Mouse (Mus musculus): ENCODE results near the gene Phactr3. TPM values are rescaled to one million over a fixed set of nuclear protein-coding genes. Genes with fewer than 3 reads are reported as not detected.

The Phactr3 gene
- polyA plus RNA-seq, 1 experiment from 2014 or later, result 6.6 TPM

GRCm38 (mm10) chr2:178304188-178304529 lies 185.4 kb downstream of the Phactr3 start:
- WGBS, result 43% methylated on average over 1 of the region's 1 CpGs
- Histone ChIP-seq H3K4me2 (ENCODE audit: low read depth, low read length) (no peak overlapping the region), H3K27ac (ENCODE audit: low read length) (no peak overlapping the region), H3K4me1 (ENCODE audit: control insufficient read depth, insufficient read depth, low read length) (no peaks in the 10 kb centered on the region), H3K4me3 (ENCODE audit: low read length) (no peak overlapping the region), H3K27me3 (ENCODE audit: control insufficient read depth, insufficient read depth, low read length) (no peaks in the 10 kb centered on the region), H3K9ac (ENCODE audit: low read length) (no peak overlapping the region), H3K36me3 (ENCODE audit: control insufficient read depth, insufficient read depth) (no peaks in the 10 kb centered on the region), H3K9me3 (replicated peaks; ENCODE audit: control insufficient read depth, low read length) (no peaks in the 10 kb centered on the region)
- no peak for ATAC-seq (replicated peaks; ENCODE audit: extremely low read depth, insufficient read depth, low FRiP score)

DNA sequence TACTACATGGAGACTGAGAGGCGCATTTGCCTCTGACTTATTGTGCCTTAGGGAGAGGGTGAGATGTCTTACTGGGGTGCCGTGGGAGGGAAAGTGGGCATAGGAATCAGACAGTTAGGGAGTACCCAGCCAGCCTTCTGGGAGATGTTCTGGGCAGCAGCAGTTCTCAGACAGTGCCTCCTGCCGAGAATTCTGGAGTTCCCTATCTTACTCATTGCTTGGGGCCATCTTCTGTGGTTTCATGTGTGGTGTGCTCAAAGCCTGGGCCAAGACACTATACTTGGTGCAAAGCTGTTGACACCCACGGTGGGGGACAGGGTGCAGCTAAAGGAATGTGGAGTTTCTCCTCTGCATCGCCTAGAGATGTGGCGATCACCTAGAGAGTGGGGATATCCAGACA lies 185.9 kb downstream of the Phactr3 start:
- ATAC-seq (replicated peaks; ENCODE audit: extremely low read depth, insufficient read depth, low FRiP score), result no peak
- WGBS, result 59% methylated on average over 6 of the region's 6 CpGs
- Histone ChIP-seq H3K36me3 (ENCODE audit: control insufficient read depth, insufficient read depth) (no peaks in the 10 kb centered on the region), H3K4me3 (ENCODE audit: low read length) (no peak overlapping the region), H3K4me1 (ENCODE audit: control insufficient read depth, insufficient read depth, low read length) (no peaks in the 10 kb centered on the region), H3K9ac (ENCODE audit: low read length) (no peak overlapping the region), H3K27me3 (ENCODE audit: control insufficient read depth, insufficient read depth, low read length) (no peaks in the 10 kb centered on the region), H3K4me2 (ENCODE audit: low read depth, low read length) (no peak overlapping the region), H3K9me3 (replicated peaks; ENCODE audit: control insufficient read depth, low read length) (no peaks in the 10 kb centered on the region), H3K27ac (ENCODE audit: low read length) (no peak overlapping the region)

DNA sequence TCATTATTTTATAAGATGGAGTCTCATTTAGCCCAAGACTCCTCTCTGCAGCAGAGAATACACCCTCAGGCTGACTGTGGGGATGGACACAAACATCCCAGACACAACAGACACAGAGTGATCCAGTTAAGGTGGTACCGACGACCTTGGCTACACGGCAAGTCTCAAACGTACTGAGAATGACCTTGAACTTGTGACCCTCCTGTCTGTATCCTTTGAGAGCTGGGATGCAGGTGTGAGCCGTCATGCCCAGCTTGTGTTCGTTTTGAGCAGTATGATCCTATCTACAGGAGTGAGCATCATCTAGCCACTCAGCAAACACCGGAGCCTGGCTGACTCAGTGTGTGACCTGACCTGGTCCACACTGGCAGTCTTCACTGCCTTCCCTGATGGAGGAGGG lies 194.8 kb downstream of the Phactr3 start:
- H3K36me3 ChIP-seq (ENCODE audit: control insufficient read depth, insufficient read depth), result no peaks in the 10 kb centered on the region

DNA sequence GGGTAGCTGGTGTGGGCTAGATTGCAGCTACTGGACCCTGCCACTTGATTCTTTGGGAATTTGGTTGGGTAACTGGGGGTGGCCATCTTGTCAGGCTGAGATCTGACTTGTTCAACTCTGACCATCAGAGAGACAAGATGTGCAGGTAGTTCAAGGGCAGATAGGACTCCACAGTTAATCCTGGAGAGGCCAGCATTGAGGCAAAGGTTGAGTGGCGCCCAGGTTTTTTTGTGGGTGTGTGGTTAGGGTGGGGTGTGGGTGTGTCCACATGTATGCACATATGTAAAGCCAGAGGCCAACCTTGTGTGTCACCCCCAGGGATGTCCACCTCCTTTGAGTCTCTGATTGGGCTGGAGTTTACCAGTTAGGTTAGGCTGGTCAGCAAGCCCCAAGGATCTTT lies 197.5 kb downstream of the Phactr3 start:
- ATAC-seq (replicated peaks; ENCODE audit: extremely low read depth, insufficient read depth, low FRiP score), result no peak
- H3K36me3 ChIP-seq (ENCODE audit: control insufficient read depth, insufficient read depth), result no peaks in the 10 kb centered on the region
- H3K27ac ChIP-seq (ENCODE audit: low read length), result no peak overlapping the region
- no peaks in the 10 kb centered on the region for H3K27me3 ChIP-seq (ENCODE audit: control insufficient read depth, insufficient read depth, low read length)
- H3K4me1 ChIP-seq (ENCODE audit: control insufficient read depth, insufficient read depth, low read length), result no peaks in the 10 kb centered on the region
- 56% methylated on average over 1 of the region's 1 CpGs for WGBS
- no peaks in the 10 kb centered on the region for H3K9me3 ChIP-seq (replicated peaks; ENCODE audit: control insufficient read depth, low read length)
- H3K4me2 ChIP-seq (ENCODE audit: low read depth, low read length), result no peak overlapping the region
- H3K4me3 ChIP-seq (ENCODE audit: low read length), result no peak overlapping the region
- H3K9ac ChIP-seq (ENCODE audit: low read length), result no peak overlapping the region

More for the DNA sequence above, 194.8 kb downstream of the Phactr3 start:
- Histone ChIP-seq H3K4me3 (ENCODE audit: low read length) (no peak overlapping the region), H3K4me1 (ENCODE audit: control insufficient read depth, insufficient read depth, low read length) (no peaks in the 10 kb centered on the region), H3K27ac (ENCODE audit: low read length) (no peak overlapping the region), H3K27me3 (ENCODE audit: control insufficient read depth, insufficient read depth, low read length) (no peaks in the 10 kb centered on the region), H3K9me3 (replicated peaks; ENCODE audit: control insufficient read depth, low read length) (no peaks in the 10 kb centered on the region), H3K4me2 (ENCODE audit: low read depth, low read length) (no peak overlapping the region), H3K9ac (ENCODE audit: low read length) (no peak overlapping the region)
- ATAC-seq (replicated peaks; ENCODE audit: extremely low read depth, insufficient read depth, low FRiP score), result no peak
- 64% methylated on average over 7 of the region's 7 CpGs for WGBS

DNA sequence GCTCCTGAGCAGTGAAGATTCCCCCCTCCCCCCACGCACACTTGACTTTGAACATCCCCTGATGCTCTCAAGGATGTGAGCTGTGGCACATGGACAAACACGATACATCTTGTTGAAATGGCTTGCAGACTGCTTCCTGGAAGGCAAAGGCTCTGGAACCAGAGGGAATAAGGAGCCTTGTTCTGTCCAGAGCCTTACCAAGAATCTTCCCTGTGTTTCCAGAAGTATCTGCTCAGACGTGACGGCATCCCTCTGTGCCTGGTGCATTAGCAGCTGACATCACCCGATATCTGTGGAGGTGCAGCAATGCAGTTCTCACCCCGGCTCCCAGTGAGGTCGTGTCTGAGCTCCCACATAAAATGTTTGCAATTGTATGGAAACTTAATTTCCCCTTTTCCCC lies 201.0 kb downstream of the Phactr3 start:
- H3K4me2 ChIP-seq (ENCODE audit: low read depth, low read length), result no peak overlapping the region
- H3K36me3 ChIP-seq (ENCODE audit: control insufficient read depth, insufficient read depth), result no peaks in the 10 kb centered on the region
- H3K27me3 ChIP-seq (ENCODE audit: control insufficient read depth, insufficient read depth, low read length), result no peaks in the 10 kb centered on the region
- no peak overlapping the region for H3K4me3 ChIP-seq (ENCODE audit: low read length)
- no peak overlapping the region for H3K9ac ChIP-seq (ENCODE audit: low read length)
- ATAC-seq (replicated peaks; ENCODE audit: extremely low read depth, insufficient read depth, low FRiP score), result no peak
- H3K27ac ChIP-seq (ENCODE audit: low read length), result no peak overlapping the region
- 61% methylated on average over 7 of the region's 7 CpGs for WGBS
- H3K9me3 ChIP-seq (replicated peaks; ENCODE audit: control insufficient read depth, low read length), result no peaks in the 10 kb centered on the region
- H3K4me1 ChIP-seq (ENCODE audit: control insufficient read depth, insufficient read depth, low read length), result no peaks in the 10 kb centered on the region

DNA sequence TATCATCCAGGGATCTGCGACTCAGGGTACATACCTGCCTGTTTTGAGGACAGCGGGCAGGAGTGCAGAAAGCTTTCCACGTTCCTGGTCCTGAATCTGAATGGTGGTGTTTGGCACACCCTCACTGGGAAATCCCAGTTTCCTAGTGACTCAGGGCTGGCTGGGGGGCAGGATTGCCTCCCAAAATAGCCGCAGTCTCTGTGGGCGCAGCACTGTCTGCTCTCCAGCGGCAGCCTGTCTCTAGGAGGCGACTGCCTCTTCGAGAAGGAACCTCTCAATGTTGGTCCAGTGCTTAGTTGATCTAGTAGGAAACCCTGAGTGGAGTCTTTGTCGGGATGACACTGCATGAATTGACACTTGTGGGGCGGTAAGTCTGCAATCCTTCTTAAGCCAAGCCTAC lies 202.5 kb downstream of the Phactr3 start:
- no peaks in the 10 kb centered on the region for H3K4me1 ChIP-seq (ENCODE audit: control insufficient read depth, insufficient read depth, low read length)
- H3K4me3 ChIP-seq (ENCODE audit: low read length), result no peak overlapping the region
- no peak overlapping the region for H3K9ac ChIP-seq (ENCODE audit: low read length)
- H3K27ac ChIP-seq (ENCODE audit: low read length), result no peak overlapping the region
- no peak overlapping the region for H3K4me2 ChIP-seq (ENCODE audit: low read depth, low read length)
- no peaks in the 10 kb centered on the region for H3K27me3 ChIP-seq (ENCODE audit: control insufficient read depth, insufficient read depth, low read length)
- ATAC-seq (replicated peaks; ENCODE audit: extremely low read depth, insufficient read depth, low FRiP score), result no peak
- 61% methylated on average over 10 of the region's 10 CpGs for WGBS
- no peaks in the 10 kb centered on the region for H3K36me3 ChIP-seq (ENCODE audit: control insufficient read depth, insufficient read depth)
- H3K9me3 ChIP-seq (replicated peaks; ENCODE audit: control insufficient read depth, low read length), result no peaks in the 10 kb centered on the region

DNA sequence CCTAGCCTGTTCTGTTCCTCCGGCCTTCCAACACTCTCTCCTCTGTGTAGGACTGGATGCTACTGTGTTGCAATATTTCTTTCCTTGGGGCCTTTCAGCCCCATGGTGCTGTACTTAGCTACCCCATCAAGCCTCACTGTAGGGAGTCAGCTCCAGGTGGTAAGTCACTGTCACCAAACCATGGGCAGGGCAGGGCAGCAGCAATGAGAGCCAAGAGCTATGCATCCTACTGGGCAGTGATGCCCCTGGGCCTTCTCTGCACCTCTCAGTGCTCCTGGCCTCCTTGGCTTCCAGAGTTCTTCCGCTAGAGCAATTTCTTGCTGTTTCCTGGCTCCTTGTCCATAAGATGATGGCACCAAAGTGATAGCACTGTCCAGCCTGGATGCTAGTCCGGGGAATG lies 205.6 kb downstream of the Phactr3 start:
- H3K4me1 ChIP-seq (ENCODE audit: control insufficient read depth, insufficient read depth, low read length), result peaks cover 19% of the 10 kb centered on the region
- H3K4me3 ChIP-seq (ENCODE audit: low read length), result no peak overlapping the region
- H3K27me3 ChIP-seq (ENCODE audit: control insufficient read depth, insufficient read depth, low read length), result no peaks in the 10 kb centered on the region
- H3K4me2 ChIP-seq (ENCODE audit: low read depth, low read length), result no peak overlapping the region
- no peak overlapping the region for H3K9ac ChIP-seq (ENCODE audit: low read length)
- ATAC-seq (replicated peaks; ENCODE audit: extremely low read depth, insufficient read depth, low FRiP score), result no peak
- 77% methylated on average over 3 of the region's 3 CpGs for WGBS
- H3K27ac ChIP-seq (ENCODE audit: low read length), result no peak overlapping the region
- no peaks in the 10 kb centered on the region for H3K9me3 ChIP-seq (replicated peaks; ENCODE audit: control insufficient read depth, low read length)
- H3K36me3 ChIP-seq (ENCODE audit: control insufficient read depth, insufficient read depth), result no peaks in the 10 kb centered on the region

GRCm38 (mm10) chr2:178324818-178325217 lies 206.0 kb downstream of the Phactr3 start:
- WGBS, result 80% methylated on average over 4 of the region's 4 CpGs
- H3K4me2 ChIP-seq (ENCODE audit: low read depth, low read length), result no peak overlapping the region
- ATAC-seq (replicated peaks; ENCODE audit: extremely low read depth, insufficient read depth, low FRiP score), result no peak

DNA sequence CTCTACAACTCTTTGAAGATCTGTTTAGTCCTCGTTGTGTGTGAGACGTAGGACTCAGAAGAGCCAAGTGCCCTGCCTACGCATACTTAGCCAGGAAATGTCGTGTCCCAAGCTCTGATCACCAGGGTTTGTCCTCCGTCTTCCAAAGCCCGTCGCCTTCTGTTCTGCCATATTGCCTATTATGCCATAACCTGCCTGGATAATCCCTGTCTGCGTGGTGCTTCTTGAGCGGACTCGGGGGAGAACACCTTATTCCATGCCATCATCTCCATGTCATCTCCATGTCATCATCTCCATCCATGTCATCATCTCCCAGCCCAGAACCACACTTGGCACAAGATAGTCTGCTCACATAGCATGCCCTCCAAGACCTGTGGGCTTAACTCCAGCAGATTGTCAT lies 207.3 kb downstream of the Phactr3 start:
- H3K9me3 ChIP-seq (replicated peaks; ENCODE audit: control insufficient read depth, low read length), result no peaks in the 10 kb centered on the region
- 88% methylated on average over 10 of the region's 10 CpGs for WGBS
- H3K4me2 ChIP-seq (ENCODE audit: low read depth, low read length), result no peak overlapping the region
- no peak overlapping the region for H3K4me3 ChIP-seq (ENCODE audit: low read length)
- H3K9ac ChIP-seq (ENCODE audit: low read length), result no peak overlapping the region
- peaks cover 25% of the 10 kb centered on the region for H3K4me1 ChIP-seq (ENCODE audit: control insufficient read depth, insufficient read depth, low read length)
- ATAC-seq (replicated peaks; ENCODE audit: extremely low read depth, insufficient read depth, low FRiP score), result no peak
- no peaks in the 10 kb centered on the region for H3K36me3 ChIP-seq (ENCODE audit: control insufficient read depth, insufficient read depth)
- H3K27ac ChIP-seq (ENCODE audit: low read length), result no peak overlapping the region
- no peaks in the 10 kb centered on the region for H3K27me3 ChIP-seq (ENCODE audit: control insufficient read depth, insufficient read depth, low read length)

More at GRCm38 (mm10) chr2:178324818-178325217, 206.0 kb downstream of the Phactr3 start:
- Histone ChIP-seq H3K27me3 (ENCODE audit: control insufficient read depth, insufficient read depth, low read length) (no peaks in the 10 kb centered on the region), H3K4me3 (ENCODE audit: low read length) (no peak overlapping the region), H3K4me1 (ENCODE audit: control insufficient read depth, insufficient read depth, low read length) (peaks cover 23% of the 10 kb centered on the region), H3K27ac (ENCODE audit: low read length) (no peak overlapping the region), H3K36me3 (ENCODE audit: control insufficient read depth, insufficient read depth) (no peaks in the 10 kb centered on the region), H3K9ac (ENCODE audit: low read length) (no peak overlapping the region), H3K9me3 (replicated peaks; ENCODE audit: control insufficient read depth, low read length) (no peaks in the 10 kb centered on the region)

All from heart, embryonic 16.5 days (tissue).